Mouse (Mus musculus): ENCODE measurements around the gene Ripply3. TPM values are rescaled to one million over a fixed set of nuclear protein-coding genes. Genes with fewer than 3 reads are reported as not detected.

Ripply3 gene
- polyA plus RNA-seq, 1 experiment from 2014 or later: 6.0 TPM

DNA sequence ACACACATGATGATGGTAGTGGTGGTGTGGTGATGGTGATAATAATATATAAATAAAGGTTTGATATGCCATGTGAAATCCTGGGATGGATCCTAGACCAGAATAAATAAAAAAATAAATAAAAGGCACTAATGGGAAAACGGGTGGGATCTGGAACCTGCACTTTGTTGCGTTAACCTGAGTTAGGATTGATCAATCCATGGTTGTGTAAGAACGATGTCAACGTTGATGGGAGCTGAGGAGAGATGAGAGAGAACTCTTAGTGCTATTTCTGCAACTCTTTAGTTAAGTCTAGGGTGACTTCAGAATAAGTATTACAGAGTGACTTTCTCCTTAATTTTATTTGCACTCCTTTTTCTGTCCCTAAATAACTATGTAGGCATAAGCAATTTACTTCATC lies 27.0 kb upstream of the Ripply3 start:
- DNase-seq (ENCODE audit: low spot score, missing footprints): peak; percentile 44
- Histone ChIP-seq H3K9ac (ENCODE audit: low read length) (no peak overlapping the region), H3K4me3 (ENCODE audit: low read depth, low read length) (no peak overlapping the region), H3K36me3 (ENCODE audit: control insufficient read depth, insufficient read depth, low read length) (no peaks in the 10 kb centered on the region), H3K27me3 (ENCODE audit: control insufficient read depth, insufficient read depth, low read length) (peaks cover 5% of the 10 kb centered on the region; the same call in 1 of the 2 replicates), H3K4me2 (no peak overlapping the region), H3K9me3 (ENCODE audit: control insufficient read depth, low read length) (peaks cover 4% of the 10 kb centered on the region; the same call in 1 of the 2 replicates), H3K27ac (ENCODE audit: low read depth, low read length) (no peak overlapping the region), H3K4me1 (ENCODE audit: control insufficient read depth, insufficient read depth, low read length) (peaks cover 7% of the 10 kb centered on the region)
- no peak for ATAC-seq (ENCODE audit: low FRiP score)
- WGBS: 93% methylated on average over 4 of the region's 4 CpGs

DNA sequence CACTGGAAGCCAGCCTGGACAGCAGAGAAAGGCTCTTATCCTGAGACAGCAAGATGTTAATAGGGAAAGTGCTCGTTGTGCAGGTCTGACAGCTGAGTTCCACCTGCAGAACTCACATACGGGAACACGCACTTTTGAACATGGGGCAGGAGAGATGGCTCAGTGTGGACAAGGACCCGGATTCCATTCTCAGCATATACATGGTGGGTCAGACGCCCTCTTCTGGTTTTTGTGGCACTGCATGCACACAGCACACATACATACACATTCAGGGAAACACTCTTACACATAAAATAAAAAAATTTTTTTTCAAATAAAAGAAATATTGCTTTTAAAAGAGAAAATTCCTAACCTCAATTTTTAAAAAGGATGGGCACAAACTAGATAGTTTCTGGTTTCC lies 26.5 kb upstream of the Ripply3 start:
- peaks cover 7% of the 10 kb centered on the region for H3K4me1 ChIP-seq (ENCODE audit: control insufficient read depth, insufficient read depth, low read length)
- no peak overlapping the region for H3K27ac ChIP-seq (ENCODE audit: low read depth, low read length)
- no peaks in the 10 kb centered on the region for H3K36me3 ChIP-seq (ENCODE audit: control insufficient read depth, insufficient read depth, low read length)
- no peak for ATAC-seq (ENCODE audit: low FRiP score)
- 86% methylated on average over 5 of the region's 5 CpGs for WGBS
- peaks cover 4% of the 10 kb centered on the region; the same call in 1 of the 2 replicates for H3K9me3 ChIP-seq (ENCODE audit: control insufficient read depth, low read length)
- H3K9ac ChIP-seq (ENCODE audit: low read length): no peak overlapping the region
- peak; percentile 73 for DNase-seq (ENCODE audit: low spot score, missing footprints)
- peaks cover 5% of the 10 kb centered on the region; the same call in 1 of the 2 replicates for H3K27me3 ChIP-seq (ENCODE audit: control insufficient read depth, insufficient read depth, low read length)
- no peak overlapping the region for H3K4me3 ChIP-seq (ENCODE audit: low read depth, low read length)
- no peak overlapping the region for H3K4me2 ChIP-seq

DNA sequence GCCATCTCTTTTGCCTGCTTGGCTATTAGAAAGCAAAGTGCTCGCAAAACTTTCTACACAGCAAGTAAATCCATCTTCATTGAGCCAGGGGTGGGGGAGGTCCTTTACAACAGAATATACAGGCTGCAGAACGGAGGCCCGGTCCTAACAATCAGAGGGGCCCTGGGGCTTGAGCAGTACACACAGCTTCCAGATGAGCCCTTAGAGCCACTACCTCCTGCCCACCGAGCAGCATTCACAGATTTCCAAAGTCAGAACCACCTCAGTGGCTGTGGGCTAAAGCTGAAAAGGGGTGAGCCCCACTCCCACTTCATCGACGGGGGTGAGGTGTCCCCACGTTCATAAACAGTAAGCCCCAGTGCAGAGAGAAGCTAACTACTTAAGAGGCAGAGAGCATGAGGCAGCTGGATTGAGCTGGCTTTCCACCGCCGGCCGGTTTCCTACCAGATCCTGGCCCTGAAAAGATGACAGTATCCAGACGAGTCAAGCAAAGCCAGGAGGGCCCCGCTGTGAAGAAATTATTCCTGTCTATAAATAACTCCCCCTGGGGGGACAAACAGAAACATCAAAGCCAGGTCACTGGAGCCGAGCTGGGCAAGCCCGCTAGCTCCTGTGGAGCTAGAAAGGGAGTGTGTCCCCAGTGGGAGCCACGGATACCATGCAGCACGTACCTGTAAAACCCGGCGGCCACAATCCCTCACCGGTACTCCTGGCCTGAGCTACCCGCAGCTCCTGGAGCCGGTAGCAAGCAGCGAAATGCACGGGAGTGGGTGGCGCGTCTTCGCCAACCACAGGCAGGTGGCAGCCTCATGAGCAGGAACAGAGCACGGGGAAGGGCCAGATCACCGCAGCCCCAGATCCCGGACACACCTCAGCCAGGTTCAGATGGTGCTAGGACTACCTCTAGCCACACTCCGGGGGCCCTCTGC lies 25.7 kb upstream of the Ripply3 start:
- Histone ChIP-seq H3K4me3 (ENCODE audit: low read depth, low read length) (peak overlapping the region; percentile 4; the same call in 1 of the 2 replicates), H3K36me3 (ENCODE audit: control insufficient read depth, insufficient read depth, low read length) (no peaks in the 10 kb centered on the region), H3K9ac (ENCODE audit: low read length) (0 out of 2 replicates have a peak overlapping the region, but pooled peaks have one; percentile 13), H3K27ac (ENCODE audit: low read depth, low read length) (no peak overlapping the region), H3K4me2 (peak overlapping the region; percentile 34), H3K4me1 (ENCODE audit: control insufficient read depth, insufficient read depth, low read length) (peaks cover 7% of the 10 kb centered on the region), H3K27me3 (ENCODE audit: control insufficient read depth, insufficient read depth, low read length) (peaks cover 5% of the 10 kb centered on the region; the same call in 1 of the 2 replicates), H3K9me3 (ENCODE audit: control insufficient read depth, low read length) (peaks cover 4% of the 10 kb centered on the region; the same call in 1 of the 2 replicates)
- 12% methylated on average over 30 of the region's 30 CpGs for WGBS
- peak; percentile 87 for DNase-seq (ENCODE audit: low spot score, missing footprints)
- peak; percentile 33; the same call in 1 of the 2 replicates for ATAC-seq (ENCODE audit: low FRiP score)

DNA sequence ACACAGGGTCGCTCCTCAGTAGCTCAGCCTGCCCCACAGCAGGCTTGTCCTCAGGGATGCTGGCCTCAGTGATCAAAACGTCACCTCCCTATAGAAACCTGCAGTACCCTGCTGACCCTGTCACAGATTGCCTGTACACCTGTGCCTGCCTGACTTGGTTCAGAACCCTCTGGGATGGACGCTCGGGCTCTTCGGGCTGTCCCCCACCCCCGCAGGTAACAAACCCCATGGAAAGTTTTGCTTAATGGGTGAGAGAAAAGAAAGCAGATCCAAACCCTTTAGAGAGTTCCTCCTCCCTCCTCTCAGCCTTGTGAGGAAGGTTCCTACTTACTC lies 25.1 kb upstream of the Ripply3 start:
- peaks cover 7% of the 10 kb centered on the region for H3K4me1 ChIP-seq (ENCODE audit: control insufficient read depth, insufficient read depth, low read length)
- ATAC-seq (ENCODE audit: low FRiP score) (peak; percentile 22; the same call in 1 of the 2 replicates), DNase-seq (ENCODE audit: low spot score, missing footprints) (peak; percentile 86)
- peaks cover 4% of the 10 kb centered on the region; the same call in 1 of the 2 replicates for H3K9me3 ChIP-seq (ENCODE audit: control insufficient read depth, low read length)
- peaks cover 5% of the 10 kb centered on the region; the same call in 1 of the 2 replicates for H3K27me3 ChIP-seq (ENCODE audit: control insufficient read depth, insufficient read depth, low read length)
- 30% methylated on average over 6 of the region's 6 CpGs for WGBS
- no peak overlapping the region for H3K4me3 ChIP-seq (ENCODE audit: low read depth, low read length)
- H3K36me3 ChIP-seq (ENCODE audit: control insufficient read depth, insufficient read depth, low read length): no peaks in the 10 kb centered on the region
- no peak overlapping the region for H3K9ac ChIP-seq (ENCODE audit: low read length)
- peak overlapping the region; percentile 34 for H3K4me2 ChIP-seq
- no peak overlapping the region for H3K27ac ChIP-seq (ENCODE audit: low read depth, low read length)

DNA sequence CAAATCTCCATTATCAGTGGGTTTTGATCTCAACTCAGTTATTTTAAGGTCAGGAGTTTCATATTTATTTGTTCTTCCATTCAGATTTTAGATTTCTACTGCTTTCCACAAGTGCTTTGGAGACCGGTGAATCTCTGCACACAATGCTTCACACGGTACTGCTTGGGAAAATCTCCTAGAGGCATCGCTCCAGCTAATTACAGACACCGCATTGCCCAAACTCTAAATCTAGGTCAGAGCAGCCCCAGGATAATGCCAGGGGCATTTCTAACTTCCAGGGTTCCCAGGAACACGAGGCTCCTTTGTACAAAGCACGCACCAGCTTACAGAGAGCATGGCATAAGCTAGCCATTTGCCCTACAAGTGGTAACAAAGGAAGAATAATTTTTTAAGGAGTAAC lies 20.7 kb upstream of the Ripply3 start:
- Histone ChIP-seq H3K36me3 (ENCODE audit: control insufficient read depth, insufficient read depth, low read length) (no peaks in the 10 kb centered on the region), H3K9ac (ENCODE audit: low read length) (no peak overlapping the region), H3K27me3 (ENCODE audit: control insufficient read depth, insufficient read depth, low read length) (peaks cover 5% of the 10 kb centered on the region; the same call in 1 of the 2 replicates), H3K27ac (ENCODE audit: low read depth, low read length) (no peak overlapping the region), H3K9me3 (ENCODE audit: control insufficient read depth, low read length) (peaks cover 4% of the 10 kb centered on the region; the same call in 1 of the 2 replicates), H3K4me2 (no peak overlapping the region), H3K4me1 (ENCODE audit: control insufficient read depth, insufficient read depth, low read length) (peaks cover 6% of the 10 kb centered on the region), H3K4me3 (ENCODE audit: low read depth, low read length) (no peak overlapping the region)
- WGBS: 81% methylated on average over 6 of the region's 6 CpGs
- DNase-seq (ENCODE audit: low spot score, missing footprints) (no peak), ATAC-seq (ENCODE audit: low FRiP score) (no peak)

DNA sequence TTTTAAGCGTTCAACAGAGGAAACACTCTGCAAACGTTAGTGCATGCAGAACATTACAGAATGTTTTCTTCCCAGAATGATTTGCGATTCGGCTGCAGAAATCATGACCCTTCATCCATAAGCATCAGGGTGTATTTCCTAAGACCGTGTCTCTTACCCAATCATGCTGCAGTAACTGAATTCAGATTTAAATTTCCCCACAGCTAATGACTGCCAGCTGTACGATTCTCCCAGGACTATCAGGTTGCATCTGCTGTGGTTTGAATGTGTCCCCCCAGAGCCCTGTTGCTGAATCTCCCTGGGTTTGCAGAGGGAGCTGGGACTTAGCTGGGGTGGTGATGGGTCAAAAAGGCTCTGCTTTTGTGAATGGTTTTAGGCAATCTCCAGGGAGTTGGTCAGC lies 20.3 kb upstream of the Ripply3 start:
- Histone ChIP-seq H3K4me2 (no peak overlapping the region), H3K9me3 (ENCODE audit: control insufficient read depth, low read length) (peaks cover 4% of the 10 kb centered on the region; the same call in 1 of the 2 replicates), H3K4me1 (ENCODE audit: control insufficient read depth, insufficient read depth, low read length) (peaks cover 2% of the 10 kb centered on the region; the same call in 1 of the 2 replicates), H3K27ac (ENCODE audit: low read depth, low read length) (no peak overlapping the region), H3K27me3 (ENCODE audit: control insufficient read depth, insufficient read depth, low read length) (peaks cover 2% of the 10 kb centered on the region; the same call in 1 of the 2 replicates), H3K4me3 (ENCODE audit: low read depth, low read length) (no peak overlapping the region), H3K9ac (ENCODE audit: low read length) (no peak overlapping the region), H3K36me3 (ENCODE audit: control insufficient read depth, insufficient read depth, low read length) (no peaks in the 10 kb centered on the region)
- DNase-seq (ENCODE audit: low spot score, missing footprints) (peak; percentile 78), ATAC-seq (ENCODE audit: low FRiP score) (no peak)
- WGBS: 54% methylated on average over 6 of the region's 6 CpGs

DNA sequence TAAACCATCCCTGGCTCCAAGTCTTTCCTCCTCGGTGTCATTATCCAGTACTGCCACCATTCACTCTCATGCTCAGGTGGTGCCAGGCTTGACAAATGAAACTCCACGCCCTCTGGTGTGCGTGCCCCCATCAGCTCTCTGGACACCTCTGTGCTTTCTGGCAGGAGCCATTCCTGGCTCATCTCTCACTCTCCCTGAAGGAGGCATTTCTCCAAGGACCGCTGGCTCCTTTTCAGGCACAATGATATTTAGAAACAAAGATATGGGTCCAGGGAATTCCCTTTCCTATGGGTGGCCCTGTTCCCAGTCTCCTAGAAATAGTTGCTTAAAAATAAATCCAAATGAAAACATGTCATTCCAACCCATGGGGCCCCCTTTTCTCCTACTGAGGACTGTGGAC lies 19.2 kb upstream of the Ripply3 start:
- Histone ChIP-seq H3K9me3 (ENCODE audit: control insufficient read depth, low read length) (peaks cover 4% of the 10 kb centered on the region; the same call in 1 of the 2 replicates), H3K27me3 (ENCODE audit: control insufficient read depth, insufficient read depth, low read length) (no peaks in the 10 kb centered on the region), H3K36me3 (ENCODE audit: control insufficient read depth, insufficient read depth, low read length) (no peaks in the 10 kb centered on the region), H3K27ac (ENCODE audit: low read depth, low read length) (no peak overlapping the region), H3K4me1 (ENCODE audit: control insufficient read depth, insufficient read depth, low read length) (peaks cover 5% of the 10 kb centered on the region; the same call in 1 of the 2 replicates), H3K9ac (ENCODE audit: low read length) (no peak overlapping the region), H3K4me3 (ENCODE audit: low read depth, low read length) (no peak overlapping the region), H3K4me2 (no peak overlapping the region)
- peak; percentile 6 for DNase-seq (ENCODE audit: low spot score, missing footprints)
- no peak for ATAC-seq (ENCODE audit: low FRiP score)
- 92% methylated on average over 4 of the region's 4 CpGs for WGBS

DNA sequence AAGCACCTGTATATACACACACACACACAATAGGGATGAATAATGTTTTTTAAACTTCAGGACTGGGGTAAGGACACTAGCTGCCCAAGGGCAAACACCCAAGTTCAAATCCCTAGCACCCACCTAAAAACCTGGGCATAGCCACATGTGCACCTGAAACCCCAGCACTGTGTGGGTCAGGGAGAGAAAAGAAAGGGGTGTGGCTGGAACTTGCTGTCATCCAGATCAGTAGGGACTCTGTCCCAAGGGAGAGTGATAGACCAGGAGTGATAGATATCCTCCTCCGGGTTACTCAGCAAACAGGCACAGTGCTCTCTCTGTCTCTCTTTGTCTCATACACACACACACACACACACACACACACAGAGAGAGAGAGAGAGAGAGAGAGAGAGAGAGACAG lies 16.8 kb upstream of the Ripply3 start:
- H3K4me3 ChIP-seq (ENCODE audit: low read depth, low read length): no peak overlapping the region
- peak overlapping the region; percentile 71; the same call in 1 of the 2 replicates for H3K4me2 ChIP-seq
- H3K27ac ChIP-seq (ENCODE audit: low read depth, low read length): no peak overlapping the region

DNA sequence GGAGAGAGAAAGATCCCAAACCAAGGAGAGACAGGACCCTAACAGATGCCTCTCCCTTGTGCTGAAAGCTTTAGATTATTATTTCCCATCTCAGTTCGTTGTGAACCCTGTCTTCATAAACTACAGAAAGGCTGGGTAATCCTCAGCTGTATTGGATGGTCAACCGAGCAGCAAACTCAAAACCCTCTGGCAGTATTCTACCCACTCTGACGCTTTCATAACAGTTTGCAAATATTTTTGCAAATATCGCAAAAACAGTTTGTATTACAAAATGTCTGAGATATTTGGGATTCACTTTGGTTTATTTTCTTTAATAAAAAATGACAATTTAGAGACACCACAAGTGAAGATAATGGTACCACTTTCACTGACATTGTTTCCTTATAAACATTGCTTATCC lies 16.3 kb upstream of the Ripply3 start:
- WGBS: 78% methylated on average over 4 of the region's 4 CpGs
- DNase-seq (ENCODE audit: low spot score, missing footprints): peak; percentile 82
- Histone ChIP-seq H3K4me3 (ENCODE audit: low read depth, low read length) (peak overlapping the region; percentile 70), H3K4me2 (peak overlapping the region; percentile 71), H3K27ac (ENCODE audit: low read depth, low read length) (no peak overlapping the region; the same call in 1 of the 2 replicates), H3K9me3 (ENCODE audit: control insufficient read depth, low read length) (no peaks in the 10 kb centered on the region), H3K27me3 (ENCODE audit: control insufficient read depth, insufficient read depth, low read length) (no peaks in the 10 kb centered on the region), H3K9ac (ENCODE audit: low read length) (peak overlapping the region; percentile 36), H3K4me1 (ENCODE audit: control insufficient read depth, insufficient read depth, low read length) (peaks cover 5% of the 10 kb centered on the region; the same call in 1 of the 2 replicates), H3K36me3 (ENCODE audit: control insufficient read depth, insufficient read depth, low read length) (no peaks in the 10 kb centered on the region)
- no peak for ATAC-seq (ENCODE audit: low FRiP score)

More for the DNA sequence above, 16.8 kb upstream of the Ripply3 start:
- Histone ChIP-seq H3K36me3 (ENCODE audit: control insufficient read depth, insufficient read depth, low read length) (no peaks in the 10 kb centered on the region), H3K4me1 (ENCODE audit: control insufficient read depth, insufficient read depth, low read length) (peaks cover 5% of the 10 kb centered on the region; the same call in 1 of the 2 replicates), H3K27me3 (ENCODE audit: control insufficient read depth, insufficient read depth, low read length) (no peaks in the 10 kb centered on the region), H3K9ac (ENCODE audit: low read length) (peak overlapping the region; percentile 36), H3K9me3 (ENCODE audit: control insufficient read depth, low read length) (no peaks in the 10 kb centered on the region)
- DNase-seq (ENCODE audit: low spot score, missing footprints): no peak
- ATAC-seq (ENCODE audit: low FRiP score): no peak
- WGBS: 75% methylated on average over 1 of the region's 1 CpGs

Measured in midbrain, embryonic 11.5 days (tissue).